Mouse (Mus musculus) adrenal gland (tissue): ENCODE data around the gene Osbpl11.

ENCODE experiments used
- intact Hi-C: fragments of 180-260 bp; cut with DNase I; formaldehyde crosslinking; loops from one replicate; pipeline ENCODE4 v1.15.1; 2025

Osbpl11 gene

DNA sequence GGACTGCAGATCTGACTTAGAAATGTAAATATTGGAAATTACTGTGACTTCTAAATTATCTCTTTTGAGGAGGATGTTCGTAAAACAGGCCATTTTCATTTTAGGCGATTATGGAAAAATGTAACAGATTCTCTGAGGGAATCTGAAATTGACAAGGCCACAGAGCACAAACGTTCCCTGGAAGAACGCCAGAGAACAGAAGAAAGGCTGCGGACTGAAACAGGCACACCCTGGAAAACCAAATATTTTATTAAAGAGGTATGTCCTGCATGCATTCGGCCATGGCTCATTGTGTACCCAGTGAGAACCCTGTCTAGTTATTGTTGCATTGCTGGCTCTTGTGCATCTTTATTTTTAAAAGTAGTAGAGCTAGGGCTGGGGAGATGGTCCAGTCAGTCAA is 51.3 kb downstream of the Osbpl11 start:
- intact Hi-C loops, result no loop called here

DNA sequence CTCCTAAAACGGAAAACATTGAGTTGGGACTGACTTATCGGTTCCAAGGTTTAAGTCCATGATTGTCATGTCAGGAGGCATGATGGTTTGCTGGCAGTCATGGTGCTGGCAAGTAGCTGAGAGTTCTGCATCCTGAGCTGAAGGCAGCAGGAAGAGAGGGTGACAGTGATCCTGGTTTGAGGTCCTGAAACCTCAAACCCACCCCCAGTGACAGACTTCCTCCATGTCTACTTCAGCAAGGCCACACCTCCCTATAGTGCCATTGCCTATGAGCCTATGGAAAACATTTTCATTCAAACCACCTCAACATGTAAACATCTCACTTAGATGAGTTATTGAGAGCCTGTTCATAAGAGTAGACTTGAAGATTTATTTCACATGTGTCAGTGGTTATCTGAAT is 54.4 kb downstream of the Osbpl11 start:
- intact Hi-C loops, result no loop called here

GRCm38 (mm10) chr16:33242046-33242445 is 57.2 kb downstream of the Osbpl11 start:
- intact Hi-C loops, result loop anchor here (10.0 kb wide), 1 partner anchor 47 kb away; no protein-coding TSS in a partner anchor

GRCm38 (mm10) chr16:33244136-33244691 is 59.3 kb downstream of the Osbpl11 start:
- intact Hi-C loops, result loop anchor here (10.0 kb wide), 1 partner anchor 49 kb away; no protein-coding TSS in a partner anchor

GRCm38 (mm10) chr16:33244933-33245470 is 60.1 kb downstream of the Osbpl11 start:
- intact Hi-C loops, result loop anchor here (10.0 kb wide), 1 partner anchor 50 kb away; no protein-coding TSS in a partner anchor

- intact Hi-C loops, result loop anchor here (10.0 kb wide), 1 partner anchor 52 kb away; no protein-coding TSS in a partner anchor
Observed at GRCm38 (mm10) chr16:33246526-33246925, 61.7 kb downstream of the Osbpl11 start.

- intact Hi-C loops, result loop anchor here (10.0 kb wide), 1 partner anchor 52 kb away; no protein-coding TSS in a partner anchor
Observed at GRCm38 (mm10) chr16:33247006-33247405, 62.1 kb downstream of the Osbpl11 start.

DNA sequence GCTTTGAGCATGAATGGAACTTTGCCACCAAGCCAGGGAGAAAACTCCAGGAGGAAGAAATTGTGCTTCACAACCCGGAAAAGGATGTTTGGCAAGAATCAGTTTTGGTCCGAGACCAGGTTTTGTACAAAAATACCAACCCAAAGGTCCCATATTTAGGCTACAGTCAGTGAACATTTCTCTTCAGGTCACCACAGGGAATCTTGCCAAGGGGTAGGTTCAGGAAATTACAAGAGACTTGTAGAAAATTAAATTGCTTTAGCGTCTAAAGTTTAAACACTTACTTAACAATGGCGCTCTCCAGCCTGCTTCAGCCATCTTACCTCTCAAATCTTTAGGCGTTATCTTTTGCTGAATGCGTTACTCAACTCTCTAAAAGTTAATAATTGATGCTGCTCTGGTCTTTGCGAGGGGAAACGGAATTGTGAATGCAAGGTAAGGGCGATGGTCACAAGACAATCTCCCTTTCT is 65.8 kb downstream of the Osbpl11 start:
- intact Hi-C loops, result no loop called here

GRCm38 (mm10) chr16:33251194-33252051 is 66.6 kb downstream of the Osbpl11 start, which contains the start of gene Snx4:
Gene Snx4 (plus strand): TSS chr16:33251442.
- intact Hi-C loops, result no loop called here

- intact Hi-C loops, result no loop called here
Observed at GRCm38 (mm10) chr16:33255601-33256000, 70.7 kb downstream of the Osbpl11 start.

GRCm38 (mm10) chr16:33258530-33258929 is 73.7 kb downstream of the Osbpl11 start:
- intact Hi-C loops, result no loop called here

GRCm38 (mm10) chr16:33259824-33260223 is 75.0 kb downstream of the Osbpl11 start:
- intact Hi-C loops, result no loop called here

DNA sequence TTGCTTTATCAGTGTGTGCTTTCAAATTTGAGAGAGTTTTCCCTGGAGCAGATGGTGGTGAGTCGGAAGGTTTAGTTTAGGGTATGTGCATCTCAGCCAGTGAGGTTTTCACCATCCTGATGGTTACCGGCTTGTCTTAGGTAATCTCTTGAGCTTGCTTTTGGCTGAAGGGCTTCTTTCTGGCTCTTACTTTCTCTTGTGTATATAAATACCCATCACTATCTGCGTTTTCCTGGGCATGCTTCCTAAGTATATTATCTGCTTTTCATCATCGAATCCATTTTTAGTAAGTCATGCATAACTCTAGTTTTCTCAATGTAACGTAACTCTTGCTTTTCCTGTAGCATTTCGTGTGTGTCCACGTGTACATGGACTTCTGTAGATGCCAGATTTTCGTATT is 76.0 kb downstream of the Osbpl11 start:
- intact Hi-C loops, result no loop called here

DNA sequence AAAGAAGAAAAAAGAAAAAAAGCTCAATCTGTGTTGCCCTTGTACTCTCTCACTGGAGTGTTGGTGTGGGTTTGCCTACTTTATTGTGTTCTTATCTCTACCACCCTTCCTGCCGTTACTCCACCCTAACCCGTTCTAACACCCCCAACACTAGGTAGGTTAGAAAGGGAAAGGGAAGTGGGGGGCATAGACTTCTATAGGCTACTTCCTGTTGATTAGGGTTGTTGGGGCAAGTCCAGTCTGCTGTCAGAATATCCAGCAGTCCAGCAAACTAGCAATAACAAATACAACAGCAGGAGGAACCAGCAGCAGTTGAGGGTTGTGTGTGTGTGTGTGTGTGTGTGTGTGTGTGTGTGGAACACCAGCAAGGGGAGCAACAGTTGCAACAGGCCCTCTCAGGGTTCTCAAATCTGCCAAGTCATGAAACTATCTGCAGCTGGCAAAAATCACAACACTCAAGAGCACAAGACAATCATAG is 76.8 kb downstream of the Osbpl11 start:
- intact Hi-C loops, result no loop called here

DNA sequence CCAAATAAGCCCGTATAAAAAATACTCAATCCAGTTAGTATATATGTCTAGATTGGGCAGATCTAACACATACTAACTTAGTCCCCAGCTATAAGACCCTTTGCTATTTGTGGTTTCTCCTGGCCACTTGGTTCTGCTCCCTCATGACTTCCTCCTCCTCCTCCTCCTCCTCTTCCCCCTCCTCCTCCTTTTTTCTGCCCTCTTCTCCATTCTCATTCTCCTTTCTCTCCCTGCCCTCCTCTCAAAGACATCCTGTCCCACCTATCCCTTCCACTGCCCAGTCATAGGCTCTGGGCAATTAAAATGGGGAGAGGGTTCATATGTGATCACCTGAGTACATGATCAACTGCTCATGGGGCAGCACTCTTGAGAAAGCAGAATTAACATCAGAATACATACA is 77.2 kb downstream of the Osbpl11 start:
- intact Hi-C loops, result no loop called here

DNA sequence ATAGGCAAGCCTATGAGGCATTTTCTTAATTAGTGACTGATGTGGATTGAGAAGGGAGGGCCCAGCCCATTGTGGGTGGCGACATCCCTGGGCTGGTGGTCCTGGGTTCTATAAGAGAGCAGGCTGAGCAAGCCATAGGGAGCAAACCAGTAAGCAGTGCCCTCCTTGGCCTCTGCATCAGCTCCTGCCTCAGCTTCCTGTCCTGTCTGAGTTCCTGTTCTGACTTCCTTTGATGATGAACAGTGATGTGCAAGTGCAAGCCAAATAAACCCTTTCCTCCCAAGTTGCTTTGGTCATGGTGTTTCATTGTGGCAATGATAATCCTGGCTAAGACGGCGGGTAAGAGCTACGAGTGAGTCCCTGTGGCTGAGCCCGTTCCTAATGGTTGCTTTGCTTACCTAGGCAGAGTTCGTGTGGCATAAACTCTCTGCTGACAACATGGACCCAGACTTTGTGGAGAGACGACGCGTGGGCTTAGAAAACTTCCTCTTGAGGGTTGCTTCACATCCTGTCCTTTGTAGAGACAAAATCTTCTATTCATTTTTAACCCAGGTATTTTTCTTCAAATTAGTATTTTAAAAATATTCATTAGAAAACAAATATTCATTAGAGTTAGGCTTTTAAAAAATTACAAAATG is 82.9 kb downstream of the Osbpl11 start:
- intact Hi-C loops, result no loop called here

DNA sequence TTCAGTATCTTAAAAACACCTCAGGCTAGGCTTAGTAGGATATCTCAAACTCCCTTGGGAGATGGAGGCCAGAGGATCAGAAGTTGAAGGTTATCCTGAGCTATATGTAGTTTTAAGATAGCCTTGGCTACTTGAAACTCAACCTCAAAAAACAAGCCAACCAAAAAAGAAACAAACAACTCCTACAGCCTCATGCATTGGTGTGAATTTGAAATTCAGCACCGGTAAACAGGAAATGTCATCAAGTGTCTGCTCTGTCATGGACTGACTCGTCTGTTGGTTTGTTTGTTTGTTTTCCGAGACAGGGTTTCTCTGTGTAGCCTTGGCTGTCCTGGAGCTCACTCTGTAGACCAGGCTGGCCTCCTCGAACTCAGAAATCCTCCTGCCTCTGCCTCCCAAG is 87.0 kb downstream of the Osbpl11 start:
- intact Hi-C loops, result no loop called here

DNA sequence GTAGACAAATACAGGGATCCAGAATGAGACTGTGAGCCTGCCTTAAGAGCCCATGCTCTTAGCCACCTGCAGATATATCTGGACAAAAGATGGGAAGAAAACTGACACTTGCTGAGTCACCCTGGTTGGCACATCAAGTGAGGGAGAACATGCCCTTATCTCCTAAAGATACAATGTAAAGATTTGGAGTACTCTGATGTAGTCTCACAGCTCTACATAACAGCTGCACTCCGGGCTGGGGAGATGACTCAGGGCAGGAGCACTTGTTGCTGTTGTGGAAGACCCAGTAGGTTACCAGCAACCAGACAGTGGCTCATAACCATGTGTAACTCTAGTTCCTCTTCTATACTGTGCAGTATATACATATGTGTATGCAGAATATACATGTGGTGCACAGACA is 98.2 kb downstream of the Osbpl11 start:
- intact Hi-C loops, result no loop called here

DNA sequence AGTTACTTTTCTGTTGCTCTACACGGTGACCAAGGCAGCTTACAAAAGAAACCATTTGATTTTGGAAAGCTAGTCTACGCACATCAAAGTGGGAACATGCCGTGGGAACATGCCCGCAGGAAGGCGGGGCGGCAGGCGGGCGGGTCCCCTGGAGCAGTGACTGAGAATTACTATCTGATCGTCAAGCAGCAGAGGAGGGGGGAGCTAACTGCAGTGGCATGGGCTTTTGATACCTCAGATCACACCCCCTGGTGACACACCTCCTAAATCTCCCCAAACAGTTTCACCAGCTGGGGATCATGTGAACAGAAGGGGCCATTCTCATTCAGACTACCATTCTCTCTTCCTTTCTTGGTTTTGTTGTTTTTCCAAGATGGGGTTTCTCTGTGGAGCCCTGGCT is 103.7 kb downstream of the Osbpl11 start:
- intact Hi-C loops, result no loop called here

- intact Hi-C loops, result no loop called here
Observed at GRCm38 (mm10) chr16:33289981-33290380, 105.1 kb downstream of the Osbpl11 start.

DNA sequence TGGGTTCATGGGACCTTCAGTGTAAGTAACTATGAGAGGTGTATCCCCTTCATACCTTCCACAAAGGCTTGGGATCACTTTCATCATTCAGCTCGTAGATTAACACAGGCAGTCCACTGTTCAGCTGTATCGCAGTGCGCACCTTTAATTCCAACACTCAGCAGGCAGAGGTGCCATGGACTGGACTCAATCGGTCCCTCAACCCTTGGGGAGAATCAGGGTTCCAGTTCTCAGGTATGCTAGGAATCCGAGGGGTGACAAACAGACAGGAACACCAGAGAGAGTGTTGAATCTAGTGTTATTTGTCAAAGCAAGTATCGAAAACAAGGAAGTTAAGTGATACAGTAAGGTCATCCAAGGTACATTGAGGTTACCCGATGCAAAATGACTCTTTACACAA is 107.4 kb downstream of the Osbpl11 start:
- intact Hi-C loops, result no loop called here
